Mouse (Mus musculus) B cell, adult 2 months (primary cell): Measurements from ENCODE around the gene Vmn1r173.
"Not testable (repeated sequence)": the region's sequence is repeated elsewhere in the genome, so short reads cannot be mapped to it uniquely, and the experiment has no call there.

ENCODE experiments used
- DNase-seq, 2 experiments: peaks; one replicate each; pipeline ENCODE4 v3.0.0; 2022

Vmn1r173 gene

DNA sequence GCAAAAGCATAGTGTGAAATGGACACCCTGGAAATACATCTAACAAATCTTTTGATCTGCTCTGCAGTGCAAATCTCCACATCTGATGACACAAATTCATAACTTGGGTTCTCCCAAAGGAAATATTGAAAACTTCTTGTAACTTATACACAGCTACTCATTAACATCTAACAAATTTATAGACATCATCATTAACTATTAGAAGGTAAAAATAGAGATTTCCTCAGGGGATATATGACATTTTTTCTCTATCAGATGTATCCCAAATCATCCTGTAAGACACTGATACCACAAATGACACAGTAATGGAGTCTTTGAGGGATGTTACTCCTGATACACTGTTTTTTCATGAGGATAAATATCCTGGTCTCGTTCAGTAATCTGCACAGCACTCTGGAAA is at the start of gene Vmn1r173:
Vmn1r173 (plus strand) TSS at position 301 of the 400 bp plus-strand sequence.
- not testable (repeated sequence) for DNase-seq

DNA sequence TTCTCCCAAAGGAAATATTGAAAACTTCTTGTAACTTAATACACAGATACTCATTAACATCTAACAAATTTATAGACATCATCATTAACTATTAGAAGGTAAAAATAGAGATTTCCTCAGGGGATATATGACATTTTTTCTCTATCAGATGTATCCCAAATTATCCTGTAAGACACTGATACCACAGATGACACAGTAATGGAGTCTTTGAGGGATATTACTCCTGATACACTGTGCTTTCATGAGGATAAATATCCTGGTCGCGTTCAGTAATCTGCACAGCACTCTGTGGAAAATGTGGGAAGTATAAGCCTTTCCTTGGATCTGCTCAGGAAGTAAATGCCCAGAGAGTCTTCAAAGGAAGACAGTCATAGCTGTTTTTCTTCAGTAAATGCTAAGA is 42.5 kb upstream of the Vmn1r173 start, which contains the start of gene Vmn1r172:
Vmn1r172 (plus strand) TSS at position 301 of the 400 bp plus-strand sequence.
- no peak for DNase-seq

DNA sequence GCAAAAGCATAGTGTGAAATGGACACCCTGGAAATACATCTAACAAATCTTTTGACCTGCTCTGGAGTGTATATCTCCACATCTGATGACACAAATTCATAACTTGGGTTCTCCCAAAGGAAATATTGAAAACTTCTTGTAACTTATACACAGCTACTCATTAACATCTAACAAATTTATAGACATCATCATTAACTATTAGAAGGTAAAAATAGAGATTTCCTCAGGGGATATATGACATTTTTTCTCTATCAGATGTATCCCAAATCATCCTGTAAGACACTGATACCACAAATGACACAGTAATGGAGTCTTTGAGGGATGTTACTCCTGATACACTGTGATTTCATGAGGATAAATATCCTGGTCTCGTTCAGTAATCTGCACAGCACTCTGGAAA is 51.5 kb downstream of the Vmn1r173 start, which contains the start of gene Vmn1r174:
Vmn1r174 (plus strand) TSS at position 301 of the 400 bp plus-strand sequence.
- DNase-seq: not testable (repeated sequence)
